Mouse (Mus musculus): ENCODE measurements around the gene Dhrs1. TPM values are rescaled to one million over a fixed set of nuclear protein-coding genes. Genes with fewer than 3 reads are reported as not detected.

Dhrs1 gene
- polyA plus RNA-seq, 1 experiment = 63.7 TPM

GRCm38 (mm10) chr14:55734869-55735268 lies 10.6 kb downstream of the Dhrs1 start:
- Histone ChIP-seq H3K27me3 (ENCODE audit: control insufficient read depth, insufficient read depth, insufficient read length) (no peaks in the 10 kb centered on the region), H3ac (ENCODE audit: control insufficient read depth, insufficient read length, low read depth) (no peak overlapping the region), H3K79me2 (ENCODE audit: control insufficient read depth, insufficient read depth) (no peaks in the 10 kb centered on the region), H3K4me3 (ENCODE audit: insufficient read depth, poor library complexity, severe bottlenecking) (no peak overlapping the region), H3K79me3 (ENCODE audit: low read depth) (no peaks in the 10 kb centered on the region), H3K36me3 (ENCODE audit: control insufficient read depth, insufficient read depth) (peaks cover 6% of the 10 kb centered on the region)
- TF ChIP-seq CTCF (IDR thresholded peaks at IDR 0.05; ENCODE audit: control insufficient read depth, insufficient read depth, insufficient read length) = no peak
- TF ChIP-seq MAX (IDR thresholded peaks at IDR 0.05) = no peak
- no peak for TF ChIP-seq MYOG (IDR thresholded peaks at IDR 0.05; ENCODE audit: control insufficient read depth, extremely low read depth, insufficient read length)
- no peak for TF ChIP-seq CEBPB (IDR thresholded peaks at IDR 0.05; ENCODE audit: low read depth)
- TF ChIP-seq MYOD1 (IDR thresholded peaks at IDR 0.05; ENCODE audit: control insufficient read depth, insufficient read length, low read depth) = no peak
- no peak for TF ChIP-seq FOSL1 (IDR thresholded peaks at IDR 0.05; ENCODE audit: insufficient read depth, low read length, poor library complexity, severe bottlenecking)
- TF ChIP-seq USF1 (IDR thresholded peaks at IDR 0.05; ENCODE audit: low read depth) = no peak

GRCm38 (mm10) chr14:55733889-55734288 lies 11.6 kb downstream of the Dhrs1 start:
- H3K79me3 ChIP-seq (ENCODE audit: low read depth) = no peaks in the 10 kb centered on the region
- TF ChIP-seq CTCF (IDR thresholded peaks at IDR 0.05; ENCODE audit: control insufficient read depth, insufficient read depth, insufficient read length) = no peak
- TF ChIP-seq MAX (IDR thresholded peaks at IDR 0.05) = no peak
- no peak for TF ChIP-seq MYOG (IDR thresholded peaks at IDR 0.05; ENCODE audit: control insufficient read depth, extremely low read depth, insufficient read length)
- TF ChIP-seq USF1 (IDR thresholded peaks at IDR 0.05; ENCODE audit: low read depth) = no peak
- TF ChIP-seq FOSL1 (IDR thresholded peaks at IDR 0.05; ENCODE audit: insufficient read depth, low read length, poor library complexity, severe bottlenecking) = no peak
- TF ChIP-seq CEBPB (IDR thresholded peaks at IDR 0.05; ENCODE audit: low read depth) = no peak
- peaks cover under 1% of the 10 kb centered on the region for H3K36me3 ChIP-seq (ENCODE audit: control insufficient read depth, insufficient read depth)
- H3K27me3 ChIP-seq (ENCODE audit: control insufficient read depth, insufficient read depth, insufficient read length) = no peaks in the 10 kb centered on the region
- H3K4me3 ChIP-seq (ENCODE audit: insufficient read depth, poor library complexity, severe bottlenecking) = no peak overlapping the region
- no peak overlapping the region for H3ac ChIP-seq (ENCODE audit: control insufficient read depth, insufficient read length, low read depth)
- no peaks in the 10 kb centered on the region for H3K79me2 ChIP-seq (ENCODE audit: control insufficient read depth, insufficient read depth)

- Histone ChIP-seq H3ac (ENCODE audit: control insufficient read depth, insufficient read length, low read depth) (no peak overlapping the region), H3K79me3 (ENCODE audit: low read depth) (no peaks in the 10 kb centered on the region), H3K79me2 (ENCODE audit: control insufficient read depth, insufficient read depth) (no peaks in the 10 kb centered on the region), H3K36me3 (ENCODE audit: control insufficient read depth, insufficient read depth) (no peaks in the 10 kb centered on the region), H3K27me3 (ENCODE audit: control insufficient read depth, insufficient read depth, insufficient read length) (no peaks in the 10 kb centered on the region), H3K4me3 (ENCODE audit: insufficient read depth, poor library complexity, severe bottlenecking) (no peak overlapping the region)
- TF ChIP-seq CEBPB (IDR thresholded peaks at IDR 0.05; ENCODE audit: low read depth) = no peak
- TF ChIP-seq CTCF (IDR thresholded peaks at IDR 0.05; ENCODE audit: control insufficient read depth, insufficient read depth, insufficient read length) = no peak
- TF ChIP-seq MAX (IDR thresholded peaks at IDR 0.05) = no peak
- TF ChIP-seq MYOD1 (IDR thresholded peaks at IDR 0.05; ENCODE audit: control insufficient read depth, insufficient read length, low read depth) = no peak
- no peak for TF ChIP-seq USF1 (IDR thresholded peaks at IDR 0.05; ENCODE audit: low read depth)
- no peak for TF ChIP-seq MYOG (IDR thresholded peaks at IDR 0.05; ENCODE audit: control insufficient read depth, extremely low read depth, insufficient read length)
- TF ChIP-seq FOSL1 (IDR thresholded peaks at IDR 0.05; ENCODE audit: insufficient read depth, low read length, poor library complexity, severe bottlenecking) = no peak
Observed at GRCm38 (mm10) chr14:55730531-55731032, 14.9 kb downstream of the Dhrs1 start.

GRCm38 (mm10) chr14:55730116-55730515 lies 15.4 kb downstream of the Dhrs1 start:
- H3K4me3 ChIP-seq (ENCODE audit: insufficient read depth, poor library complexity, severe bottlenecking) = no peak overlapping the region
- H3ac ChIP-seq (ENCODE audit: control insufficient read depth, insufficient read length, low read depth) = no peak overlapping the region
- TF ChIP-seq FOSL1 (IDR thresholded peaks at IDR 0.05; ENCODE audit: insufficient read depth, low read length, poor library complexity, severe bottlenecking) (no peak), USF1 (IDR thresholded peaks at IDR 0.05; ENCODE audit: low read depth) (no peak), CTCF (IDR thresholded peaks at IDR 0.05; ENCODE audit: control insufficient read depth, insufficient read depth, insufficient read length) (no peak), MAX (IDR thresholded peaks at IDR 0.05) (no peak), MYOG (IDR thresholded peaks at IDR 0.05; ENCODE audit: control insufficient read depth, extremely low read depth, insufficient read length) (no peak), MYOD1 (IDR thresholded peaks at IDR 0.05; ENCODE audit: control insufficient read depth, insufficient read length, low read depth) (no peak), CEBPB (IDR thresholded peaks at IDR 0.05; ENCODE audit: low read depth) (no peak)
- no peaks in the 10 kb centered on the region for H3K27me3 ChIP-seq (ENCODE audit: control insufficient read depth, insufficient read depth, insufficient read length)
- H3K79me3 ChIP-seq (ENCODE audit: low read depth) = no peaks in the 10 kb centered on the region
- H3K36me3 ChIP-seq (ENCODE audit: control insufficient read depth, insufficient read depth) = no peaks in the 10 kb centered on the region
- no peaks in the 10 kb centered on the region for H3K79me2 ChIP-seq (ENCODE audit: control insufficient read depth, insufficient read depth)

GRCm38 (mm10) chr14:55727889-55728685 lies 17.4 kb downstream of the Dhrs1 start:
- Histone ChIP-seq H3K27me3 (ENCODE audit: control insufficient read depth, insufficient read depth, insufficient read length) (no peaks in the 10 kb centered on the region), H3K36me3 (ENCODE audit: control insufficient read depth, insufficient read depth) (no peaks in the 10 kb centered on the region), H3K4me3 (ENCODE audit: insufficient read depth, poor library complexity, severe bottlenecking) (no peak overlapping the region), H3K79me2 (ENCODE audit: control insufficient read depth, insufficient read depth) (no peaks in the 10 kb centered on the region), H3K79me3 (ENCODE audit: low read depth) (no peaks in the 10 kb centered on the region), H3ac (ENCODE audit: control insufficient read depth, insufficient read length, low read depth) (no peak overlapping the region)
- no peak for TF ChIP-seq FOSL1 (IDR thresholded peaks at IDR 0.05; ENCODE audit: insufficient read depth, low read length, poor library complexity, severe bottlenecking)
- no peak for TF ChIP-seq USF1 (IDR thresholded peaks at IDR 0.05; ENCODE audit: low read depth)
